Mouse (Mus musculus) small intestine, adult 10 weeks (tissue): ENCODE data around the gene Rarres1. TPM values are rescaled to one million over a fixed set of nuclear protein-coding genes. Genes with fewer than 3 reads are reported as not detected.

Experiments
- polyA plus RNA-seq: library from polyadenylated mRNA; stranded (reverse); fragments of 350-450 nt; fragmentation: Illumina TruSeq; extraction: RNeasy Lipid Tissue Mini Kit (QIAGEN cat#74804); gene quantifications from one replicate; pipeline ENCODE4 v1.2.3, GENCODE M21; 2014; ENCODE audit warnings: low replicate concordance

Gene Rarres1
- polyA plus RNA-seq = 1.1 TPM

DNA sequence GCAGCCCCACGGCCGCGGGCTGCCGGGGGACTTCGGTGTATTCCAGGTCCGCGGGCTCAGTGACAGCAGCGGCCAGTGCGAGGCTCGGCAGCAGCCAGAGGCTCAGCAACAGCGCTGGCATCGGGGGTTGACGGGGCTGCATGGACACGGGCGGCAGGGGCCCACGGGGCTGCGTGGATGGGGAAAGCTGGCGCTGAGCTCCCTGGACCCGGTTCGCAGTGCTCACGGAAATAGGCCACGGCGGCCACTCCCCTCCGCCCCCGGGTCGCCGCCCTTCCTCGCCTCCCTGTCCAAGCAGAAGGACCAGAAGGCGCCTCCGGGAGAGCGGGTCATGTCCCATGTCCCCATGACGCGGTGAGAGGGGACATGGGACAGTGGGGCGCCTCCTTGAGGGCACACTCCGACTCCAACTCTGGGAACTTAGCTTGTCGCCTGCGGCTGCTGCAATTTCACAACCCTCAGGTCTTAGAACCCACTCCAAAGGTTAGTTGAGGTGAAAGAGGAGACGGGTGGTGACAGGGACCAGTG is at the start of gene Rarres1:
Gene Rarres1 (minus strand): TSS at position 250 of the 528 bp plus-strand sequence.

DNA sequence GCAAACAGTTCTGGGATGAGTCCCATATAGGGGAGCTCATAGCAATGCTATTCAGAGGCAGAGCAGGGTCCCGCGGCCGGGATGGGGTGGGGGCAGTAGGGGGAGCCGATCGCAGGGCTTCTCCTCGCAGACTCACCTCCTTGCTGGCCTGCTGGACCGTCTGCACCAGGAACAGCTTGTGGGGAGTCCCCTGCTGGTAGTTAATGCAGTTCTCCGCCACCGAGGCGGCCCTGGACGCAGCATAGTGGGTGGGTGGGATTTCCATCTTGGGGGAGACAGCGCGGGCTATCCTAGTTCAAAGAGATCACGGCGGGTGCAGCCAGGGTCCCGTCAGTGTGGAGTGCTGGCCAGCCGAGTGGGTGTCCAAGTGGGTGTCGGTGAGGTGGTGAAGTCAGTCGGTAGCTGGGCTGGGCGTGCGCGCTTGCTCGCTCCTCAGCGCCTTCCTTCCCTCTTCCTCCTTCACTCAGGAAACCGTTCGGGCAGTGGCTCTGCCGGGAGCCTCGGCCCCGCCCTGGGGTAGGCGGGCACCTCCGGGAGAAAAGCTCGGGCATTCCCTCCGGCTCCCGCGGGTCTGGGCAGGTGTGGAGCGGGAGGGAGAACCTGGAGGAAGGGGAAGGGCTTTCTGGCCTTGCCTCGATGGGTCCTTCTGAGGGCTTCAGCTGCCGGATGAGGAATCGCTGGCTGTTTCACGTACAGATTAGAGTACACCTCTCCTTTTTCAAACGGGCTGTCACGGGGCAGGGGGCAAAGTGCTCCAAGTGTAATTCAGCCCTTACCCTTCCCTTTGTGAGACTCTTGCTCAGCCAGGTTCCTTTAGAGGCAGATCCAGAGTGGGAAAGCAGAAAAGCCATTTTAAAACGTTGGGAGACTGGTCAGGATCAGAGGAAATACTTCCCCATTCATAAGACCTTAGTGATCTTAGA is 51.6 kb downstream of the Rarres1 start, which contains the start of gene Lxn:
Gene Lxn (minus strand): TSS at position 477 of the 923 bp plus-strand sequence.

DNA sequence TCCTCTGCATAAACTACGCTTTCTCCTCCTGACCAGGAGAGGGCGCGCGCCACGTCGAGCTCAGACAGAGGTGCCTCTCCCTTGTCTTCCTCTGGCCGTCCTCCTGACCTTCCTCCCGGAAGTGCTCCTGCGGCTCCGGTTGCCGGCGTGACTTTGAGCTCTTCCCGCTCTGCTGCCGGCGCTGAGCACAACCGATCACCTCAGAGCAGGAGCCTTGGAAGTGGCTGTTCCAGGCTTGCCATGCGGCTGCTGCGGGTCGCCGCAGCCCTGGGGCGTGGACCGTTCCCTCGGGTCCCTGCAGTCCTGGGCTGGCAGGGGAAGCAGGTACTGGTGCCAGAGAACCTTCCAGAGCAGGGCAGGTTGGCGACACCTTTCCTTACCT is 85.3 kb downstream of the Rarres1 start, which contains the start of gene Gfm1:
Gene Gfm1 (plus strand): TSS at position 98 of the 382 bp plus-strand sequence.

Other genes starting within 250 kb of the Rarres1 start
- gene Mlf1, start 141.4 kb downstream of the Rarres1 start, polyA plus RNA-seq = not detected
- gene Gm17402, start 140.4 kb downstream of the Rarres1 start, polyA plus RNA-seq = not detected
- gene Gfm1, start 85.4 kb downstream of the Rarres1 start, polyA plus RNA-seq = 62.7 TPM
- gene Lxn, start 51.6 kb downstream of the Rarres1 start, polyA plus RNA-seq = 26.0 TPM
- 75.5 TPM for gene Mfsd1, start 67.2 kb upstream of the Rarres1 start, polyA plus RNA-seq